Mouse (Mus musculus): ENCODE measurements at regions not wholly inside any gene's neighbourhood (a gene's known extent, or its start where the extent isn't known, plus 50 kb on each side); places are given as distances from the start of the nearest gene placed in this dataset.

DNA sequence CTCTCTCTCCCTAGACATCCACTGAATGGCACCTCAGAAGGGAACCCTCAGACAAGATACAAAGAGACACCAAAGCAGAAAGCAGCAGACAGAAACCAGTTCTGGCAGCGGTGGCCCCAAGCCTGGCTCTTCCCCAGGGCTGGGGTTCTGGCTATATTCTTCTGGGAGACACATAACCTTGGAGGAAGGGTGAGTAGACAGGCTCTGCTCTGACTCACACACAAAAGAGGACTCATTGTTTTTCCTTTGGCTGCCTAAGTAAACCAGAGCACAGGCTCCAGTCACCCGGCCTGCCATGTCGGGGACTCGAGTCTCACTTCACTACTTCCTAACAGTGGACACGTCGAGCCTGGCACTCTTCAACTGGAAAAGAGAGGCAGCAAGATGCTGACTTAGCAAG is 55.8 kb upstream of the Arntl start:
- Histone ChIP-seq H3K36me3 (ENCODE audit: control insufficient read depth, insufficient read depth, low read length) (no peaks in the 10 kb centered on the region), H3K4me2 (replicated peaks; ENCODE audit: low read depth, low read length) (no peak overlapping the region), H3K4me3 (ENCODE audit: low read depth, low read length) (no peak overlapping the region), H3K9ac (replicated peaks; ENCODE audit: low read depth, low read length) (no peak overlapping the region), H3K27me3 (ENCODE audit: control insufficient read depth, insufficient read depth, low read length) (no peaks in the 10 kb centered on the region), H3K4me1 (ENCODE audit: control insufficient read depth, insufficient read depth, low read length) (peaks cover 14% of the 10 kb centered on the region; the same call in 1 of the 2 replicates), H3K9me3 (ENCODE audit: control insufficient read depth, low read depth, low read length) (no peaks in the 10 kb centered on the region), H3K27ac (ENCODE audit: low read length) (peak overlapping the region; percentile 44; the same call in 1 of the 2 replicates)
- 54% methylated on average over 6 of the region's 6 CpGs for WGBS
- no peak for ATAC-seq (ENCODE audit: insufficient number of reproducible peaks, insufficient read depth, low FRiP score, low read depth)

DNA sequence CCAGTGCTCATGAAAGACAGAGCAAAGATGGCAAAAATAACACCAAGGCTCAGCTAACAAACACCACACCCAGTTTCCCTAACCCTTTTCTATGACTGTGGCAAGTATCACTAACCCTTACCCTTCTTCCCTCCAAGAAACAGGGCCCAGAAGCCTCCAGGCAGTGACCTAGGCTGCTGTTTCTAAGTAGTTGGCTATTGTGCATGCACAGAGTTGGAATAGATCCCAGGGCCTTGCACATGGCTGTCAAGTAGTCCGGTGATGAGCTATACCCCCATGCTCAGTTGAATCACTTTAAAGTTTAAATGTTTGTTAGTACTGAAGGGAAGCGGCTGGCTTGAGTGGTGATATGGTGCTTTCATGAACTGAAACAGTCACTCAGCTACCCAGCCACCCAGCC is 53.9 kb upstream of the Arntl start:
- Histone ChIP-seq H3K4me1 (ENCODE audit: control insufficient read depth, insufficient read depth, low read length) (peaks cover 8% of the 10 kb centered on the region; the same call in 1 of the 2 replicates), H3K4me2 (replicated peaks; ENCODE audit: low read depth, low read length) (no peak overlapping the region), H3K36me3 (ENCODE audit: control insufficient read depth, insufficient read depth, low read length) (no peaks in the 10 kb centered on the region), H3K9ac (replicated peaks; ENCODE audit: low read depth, low read length) (no peak overlapping the region), H3K4me3 (ENCODE audit: low read depth, low read length) (no peak overlapping the region), H3K27me3 (ENCODE audit: control insufficient read depth, insufficient read depth, low read length) (no peaks in the 10 kb centered on the region), H3K27ac (ENCODE audit: low read length) (no peak overlapping the region), H3K9me3 (ENCODE audit: control insufficient read depth, low read depth, low read length) (no peaks in the 10 kb centered on the region)
- ATAC-seq (ENCODE audit: insufficient number of reproducible peaks, insufficient read depth, low FRiP score, low read depth), result no peak
- WGBS, result 80% methylated on average over 2 of the region's 2 CpGs

DNA sequence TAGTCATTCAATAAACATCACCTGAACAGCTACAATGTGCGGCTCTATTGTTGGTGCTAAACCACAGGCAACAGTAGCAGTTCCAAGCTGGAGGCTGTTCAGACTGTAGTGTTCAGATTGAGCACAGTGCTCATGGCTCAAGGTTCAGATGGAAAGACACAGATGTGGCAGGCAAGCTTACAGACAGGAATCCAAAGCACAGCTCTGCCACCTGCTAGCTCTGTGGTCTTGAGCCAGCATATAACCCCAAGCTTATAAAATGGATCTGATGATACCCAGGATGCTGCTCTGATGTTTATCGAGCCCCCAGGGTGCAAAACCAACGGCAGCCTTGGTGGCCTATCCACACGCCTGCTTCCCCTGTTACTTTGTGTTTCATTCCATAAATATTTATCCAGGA is 53.2 kb upstream of the Arntl start:
- no peak for ATAC-seq (ENCODE audit: insufficient number of reproducible peaks, insufficient read depth, low FRiP score, low read depth)
- Histone ChIP-seq H3K4me2 (replicated peaks; ENCODE audit: low read depth, low read length) (no peak overlapping the region), H3K27me3 (ENCODE audit: control insufficient read depth, insufficient read depth, low read length) (no peaks in the 10 kb centered on the region), H3K9ac (replicated peaks; ENCODE audit: low read depth, low read length) (no peak overlapping the region), H3K9me3 (ENCODE audit: control insufficient read depth, low read depth, low read length) (no peaks in the 10 kb centered on the region), H3K4me3 (ENCODE audit: low read depth, low read length) (no peak overlapping the region), H3K27ac (ENCODE audit: low read length) (no peak overlapping the region), H3K36me3 (ENCODE audit: control insufficient read depth, insufficient read depth, low read length) (no peaks in the 10 kb centered on the region), H3K4me1 (ENCODE audit: control insufficient read depth, insufficient read depth, low read length) (peaks cover 8% of the 10 kb centered on the region; the same call in 1 of the 2 replicates)
- WGBS, result 65% methylated on average over 4 of the region's 4 CpGs

DNA sequence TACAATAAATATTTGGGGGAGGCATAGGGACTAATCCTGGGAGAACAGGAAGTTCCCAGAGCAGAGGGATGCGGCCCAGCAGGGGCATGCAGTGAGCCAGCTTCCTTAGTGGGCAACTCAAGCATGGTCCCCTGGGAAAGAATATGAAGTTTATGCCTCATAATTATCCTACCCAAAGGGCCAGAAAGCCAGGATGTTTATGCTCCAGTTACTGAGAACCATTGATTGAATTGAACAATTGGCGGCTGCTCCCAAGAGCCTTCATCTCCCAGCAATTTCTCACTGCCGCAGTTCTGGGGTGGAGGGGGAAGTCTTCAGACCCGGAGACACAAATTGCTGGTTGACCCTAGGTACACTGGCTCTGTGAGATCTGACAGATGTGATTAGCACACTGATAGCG is 50.9 kb upstream of the Arntl start:
- Histone ChIP-seq H3K9me3 (ENCODE audit: control insufficient read depth, low read depth, low read length) (no peaks in the 10 kb centered on the region), H3K4me3 (ENCODE audit: low read depth, low read length) (no peak overlapping the region), H3K36me3 (ENCODE audit: control insufficient read depth, insufficient read depth, low read length) (no peaks in the 10 kb centered on the region), H3K4me1 (ENCODE audit: control insufficient read depth, insufficient read depth, low read length) (peaks cover 6% of the 10 kb centered on the region; the same call in 1 of the 2 replicates), H3K27ac (ENCODE audit: low read length) (no peak overlapping the region), H3K27me3 (ENCODE audit: control insufficient read depth, insufficient read depth, low read length) (no peaks in the 10 kb centered on the region), H3K9ac (replicated peaks; ENCODE audit: low read depth, low read length) (no peak overlapping the region), H3K4me2 (replicated peaks; ENCODE audit: low read depth, low read length) (no peak overlapping the region)
- 64% methylated on average over 5 of the region's 5 CpGs for WGBS
- no peak for ATAC-seq (ENCODE audit: insufficient number of reproducible peaks, insufficient read depth, low FRiP score, low read depth)

DNA sequence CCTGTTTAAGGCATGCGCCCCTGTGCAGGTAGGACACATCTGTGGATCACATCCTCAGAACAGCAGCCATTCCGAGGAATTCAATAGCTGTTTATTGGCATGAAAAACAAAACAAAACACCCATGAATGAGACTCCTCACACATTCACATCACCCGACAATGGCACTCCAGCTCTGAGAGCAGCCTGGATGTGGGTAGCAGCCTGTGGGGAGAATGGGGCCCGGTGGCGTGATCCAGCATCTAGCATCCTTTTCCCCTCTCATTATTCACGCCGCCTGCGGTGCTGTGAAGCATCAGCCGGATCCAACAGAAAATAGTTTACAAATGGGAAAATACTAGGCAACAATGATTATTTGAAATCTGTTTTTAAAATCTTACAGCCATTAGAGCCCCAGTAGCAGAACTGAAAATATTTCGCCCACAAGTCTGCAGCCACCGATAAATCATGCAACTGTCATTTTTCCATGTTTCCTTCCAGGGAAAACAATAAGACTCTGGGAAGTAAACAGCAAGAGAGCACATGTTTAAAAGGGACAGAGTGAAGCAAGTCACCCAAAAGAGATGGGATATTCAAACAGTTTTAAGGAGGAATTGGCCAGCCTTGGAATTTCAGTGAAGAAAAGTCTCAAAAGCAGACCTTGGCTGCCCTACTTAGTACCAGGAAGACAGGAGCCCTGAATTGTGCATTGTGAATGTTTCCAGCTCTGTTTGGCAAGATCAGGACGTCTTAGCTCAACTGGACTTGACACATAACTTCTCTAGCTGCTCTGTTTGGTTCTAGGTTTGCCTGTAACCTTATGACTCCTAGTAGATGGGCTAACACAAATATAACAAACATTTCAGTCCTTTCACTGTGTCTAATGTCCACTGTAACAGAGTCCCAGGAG is 50.2 kb upstream of the Arntl start:
- no peaks in the 10 kb centered on the region for H3K36me3 ChIP-seq (ENCODE audit: control insufficient read depth, insufficient read depth, low read length)
- H3K27me3 ChIP-seq (ENCODE audit: control insufficient read depth, insufficient read depth, low read length), result no peaks in the 10 kb centered on the region
- ATAC-seq (ENCODE audit: insufficient number of reproducible peaks, insufficient read depth, low FRiP score, low read depth), result no peak
- H3K4me2 ChIP-seq (replicated peaks; ENCODE audit: low read depth, low read length), result no peak overlapping the region
- no peak overlapping the region for H3K9ac ChIP-seq (replicated peaks; ENCODE audit: low read depth, low read length)
- 81% methylated on average over 12 of the region's 12 CpGs for WGBS
- H3K27ac ChIP-seq (ENCODE audit: low read length), result no peak overlapping the region
- H3K4me1 ChIP-seq (ENCODE audit: control insufficient read depth, insufficient read depth, low read length), result 0 out of 2 replicates have a peak, but pooled peaks cover 2% of the 10 kb centered on the region
- no peaks in the 10 kb centered on the region for H3K9me3 ChIP-seq (ENCODE audit: control insufficient read depth, low read depth, low read length)
- H3K4me3 ChIP-seq (ENCODE audit: low read depth, low read length), result no peak overlapping the region

Data from stomach, embryonic 14.5 days (tissue).